Mouse (Mus musculus): ENCODE measurements around the gene Slc39a5. TPM values are rescaled to one million over a fixed set of nuclear protein-coding genes. Genes with fewer than 3 reads are reported as not detected.

The Slc39a5 gene
- polyA plus RNA-seq, 1 experiment from 2014 or later = 0.52 TPM

- Histone ChIP-seq H3K27me3 (ENCODE audit: control insufficient read depth, insufficient read depth, low read length) (no peaks in the 10 kb centered on the region), H3K27ac (ENCODE audit: low read depth, low read length) (peak overlapping the region; percentile 83), H3K36me3 (ENCODE audit: control insufficient read depth, insufficient read depth, low read length) (peaks cover 18% of the 10 kb centered on the region), H3K9ac (ENCODE audit: low read depth, low read length) (peak overlapping the region; percentile 99), H3K4me2 (peak overlapping the region; percentile 90), H3K9me3 (replicated peaks; ENCODE audit: control insufficient read depth, low read length) (no peaks in the 10 kb centered on the region), H3K4me1 (ENCODE audit: control insufficient read depth, insufficient read depth, low read length) (peaks cover 14% of the 10 kb centered on the region), H3K4me3 (ENCODE audit: low read depth, low read length) (peak overlapping the region; percentile 96)
- ATAC-seq (replicated peaks; ENCODE audit: insufficient number of reproducible peaks, low FRiP score, low TSS enrichment) = peak; percentile 60
- WGBS (ENCODE audit: insufficient replicate concordance) = 0% methylated on average over 39 of the region's 47 CpGs
These were observed 23.6 kb downstream of the Slc39a5 start for GRCm38 (mm10) chr10:128377222-128377939.

GRCm38 (mm10) chr10:128376455-128377211 is 24.4 kb downstream of the Slc39a5 start, which contains the start of gene Ankrd52:
TSS of gene Ankrd52 (plus strand) at chr10:128377115.
- H3K4me3 ChIP-seq (ENCODE audit: low read depth, low read length) = peak within 1 kb of the TSS; percentile 96
- H3K4me1 ChIP-seq (ENCODE audit: control insufficient read depth, insufficient read depth, low read length) = peaks cover 14% of the 10 kb centered on the region
- peaks cover 12% of the 10 kb centered on the region; the same call in 1 of the 2 replicates for H3K36me3 ChIP-seq (ENCODE audit: control insufficient read depth, insufficient read depth, low read length)
- H3K27ac ChIP-seq (ENCODE audit: low read depth, low read length) = peak within 1 kb of the TSS; percentile 83
- H3K9ac ChIP-seq (ENCODE audit: low read depth, low read length) = peak within 1 kb of the TSS; percentile 99
- ATAC-seq (replicated peaks; ENCODE audit: insufficient number of reproducible peaks, low FRiP score, low TSS enrichment) = peak; percentile 90
- H3K4me2 ChIP-seq = peak within 1 kb of the TSS; percentile 90
- no peaks in the 10 kb centered on the region for H3K9me3 ChIP-seq (replicated peaks; ENCODE audit: control insufficient read depth, low read length)
- H3K27me3 ChIP-seq (ENCODE audit: control insufficient read depth, insufficient read depth, low read length) = no peaks in the 10 kb centered on the region
- under 1% methylated on average over 35 of the region's 73 CpGs for WGBS (ENCODE audit: insufficient replicate concordance)

- Histone ChIP-seq H3K27me3 (ENCODE audit: control insufficient read depth, insufficient read depth, low read length) (no peaks in the 10 kb centered on the region), H3K4me3 (ENCODE audit: low read depth, low read length) (peak overlapping the region; percentile 96), H3K27ac (ENCODE audit: low read depth, low read length) (peak overlapping the region; percentile 83), H3K9me3 (replicated peaks; ENCODE audit: control insufficient read depth, low read length) (no peaks in the 10 kb centered on the region), H3K4me2 (peak overlapping the region; percentile 90), H3K9ac (ENCODE audit: low read depth, low read length) (peak overlapping the region; percentile 99; the same call in 1 of the 2 replicates), H3K4me1 (ENCODE audit: control insufficient read depth, insufficient read depth, low read length) (peaks cover 14% of the 10 kb centered on the region), H3K36me3 (ENCODE audit: control insufficient read depth, insufficient read depth, low read length) (peaks cover 12% of the 10 kb centered on the region; the same call in 1 of the 2 replicates)
- 49% methylated on average over 4 of the region's 4 CpGs for WGBS (ENCODE audit: insufficient replicate concordance)
- no peak for ATAC-seq (replicated peaks; ENCODE audit: insufficient number of reproducible peaks, low FRiP score, low TSS enrichment)
These were observed 25.0 kb downstream of the Slc39a5 start for GRCm38 (mm10) chr10:128376099-128376454.

GRCm38 (mm10) chr10:128374393-128374792 is 26.6 kb downstream of the Slc39a5 start:
- H3K9me3 ChIP-seq (replicated peaks; ENCODE audit: control insufficient read depth, low read length) = no peaks in the 10 kb centered on the region
- H3K27me3 ChIP-seq (ENCODE audit: control insufficient read depth, insufficient read depth, low read length) = no peaks in the 10 kb centered on the region
- peaks cover 3% of the 10 kb centered on the region; the same call in 1 of the 2 replicates for H3K36me3 ChIP-seq (ENCODE audit: control insufficient read depth, insufficient read depth, low read length)
- H3K27ac ChIP-seq (ENCODE audit: low read depth, low read length) = no peak overlapping the region
- no peak for ATAC-seq (replicated peaks; ENCODE audit: insufficient number of reproducible peaks, low FRiP score, low TSS enrichment)
- H3K4me3 ChIP-seq (ENCODE audit: low read depth, low read length) = no peak overlapping the region
- no peak overlapping the region for H3K4me2 ChIP-seq
- H3K4me1 ChIP-seq (ENCODE audit: control insufficient read depth, insufficient read depth, low read length) = peaks cover 15% of the 10 kb centered on the region
- H3K9ac ChIP-seq (ENCODE audit: low read depth, low read length) = no peak overlapping the region
- WGBS (ENCODE audit: insufficient replicate concordance) = 75% methylated on average over 6 of the region's 6 CpGs

GRCm38 (mm10) chr10:128372989-128373748 is 27.9 kb downstream of the Slc39a5 start:
- Histone ChIP-seq H3K9ac (ENCODE audit: low read depth, low read length) (no peak overlapping the region), H3K4me3 (ENCODE audit: low read depth, low read length) (no peak overlapping the region)

GRCm38 (mm10) chr10:128372142-128372541 is 28.9 kb downstream of the Slc39a5 start:
- H3K27me3 ChIP-seq (ENCODE audit: control insufficient read depth, insufficient read depth, low read length) = no peaks in the 10 kb centered on the region
- no peak overlapping the region for H3K4me2 ChIP-seq
- H3K4me1 ChIP-seq (ENCODE audit: control insufficient read depth, insufficient read depth, low read length) = peaks cover 16% of the 10 kb centered on the region
- no peaks in the 10 kb centered on the region for H3K9me3 ChIP-seq (replicated peaks; ENCODE audit: control insufficient read depth, low read length)
- no peak for ATAC-seq (replicated peaks; ENCODE audit: insufficient number of reproducible peaks, low FRiP score, low TSS enrichment)
- no peak overlapping the region for H3K4me3 ChIP-seq (ENCODE audit: low read depth, low read length)
- H3K36me3 ChIP-seq (ENCODE audit: control insufficient read depth, insufficient read depth, low read length) = no peaks in the 10 kb centered on the region
- 78% methylated on average over 5 of the region's 5 CpGs for WGBS (ENCODE audit: insufficient replicate concordance)
- no peak overlapping the region for H3K27ac ChIP-seq (ENCODE audit: low read depth, low read length)
- H3K9ac ChIP-seq (ENCODE audit: low read depth, low read length) = no peak overlapping the region

More at GRCm38 (mm10) chr10:128372989-128373748, 27.9 kb downstream of the Slc39a5 start:
- no peaks in the 10 kb centered on the region for H3K36me3 ChIP-seq (ENCODE audit: control insufficient read depth, insufficient read depth, low read length)
- H3K9me3 ChIP-seq (replicated peaks; ENCODE audit: control insufficient read depth, low read length) = no peaks in the 10 kb centered on the region
- no peak overlapping the region for H3K4me2 ChIP-seq
- no peaks in the 10 kb centered on the region for H3K27me3 ChIP-seq (ENCODE audit: control insufficient read depth, insufficient read depth, low read length)
- 57% methylated on average over 6 of the region's 6 CpGs for WGBS (ENCODE audit: insufficient replicate concordance)
- ATAC-seq (replicated peaks; ENCODE audit: insufficient number of reproducible peaks, low FRiP score, low TSS enrichment) = no peak
- H3K4me1 ChIP-seq (ENCODE audit: control insufficient read depth, insufficient read depth, low read length) = peaks cover 10% of the 10 kb centered on the region
- no peak overlapping the region for H3K27ac ChIP-seq (ENCODE audit: low read depth, low read length)

GRCm38 (mm10) chr10:128370601-128371000 is 30.4 kb downstream of the Slc39a5 start:
- no peak for ATAC-seq (replicated peaks; ENCODE audit: insufficient number of reproducible peaks, low FRiP score, low TSS enrichment)
- H3K9ac ChIP-seq (ENCODE audit: low read depth, low read length) = no peak overlapping the region
- WGBS (ENCODE audit: insufficient replicate concordance) = 51% methylated on average over 4 of the region's 4 CpGs

GRCm38 (mm10) chr10:128370021-128370420 is 31.0 kb downstream of the Slc39a5 start:
- WGBS (ENCODE audit: insufficient replicate concordance) = 67% methylated on average over 5 of the region's 6 CpGs
- Histone ChIP-seq H3K27me3 (ENCODE audit: control insufficient read depth, insufficient read depth, low read length) (no peaks in the 10 kb centered on the region), H3K27ac (ENCODE audit: low read depth, low read length) (no peak overlapping the region), H3K4me1 (ENCODE audit: control insufficient read depth, insufficient read depth, low read length) (peaks cover 12% of the 10 kb centered on the region), H3K4me3 (ENCODE audit: low read depth, low read length) (no peak overlapping the region), H3K36me3 (ENCODE audit: control insufficient read depth, insufficient read depth, low read length) (no peaks in the 10 kb centered on the region), H3K9me3 (replicated peaks; ENCODE audit: control insufficient read depth, low read length) (no peaks in the 10 kb centered on the region), H3K4me2 (no peak overlapping the region), H3K9ac (ENCODE audit: low read depth, low read length) (no peak overlapping the region)
- no peak for ATAC-seq (replicated peaks; ENCODE audit: insufficient number of reproducible peaks, low FRiP score, low TSS enrichment)

More at GRCm38 (mm10) chr10:128370601-128371000, 30.4 kb downstream of the Slc39a5 start:
- Histone ChIP-seq H3K27me3 (ENCODE audit: control insufficient read depth, insufficient read depth, low read length) (no peaks in the 10 kb centered on the region), H3K36me3 (ENCODE audit: control insufficient read depth, insufficient read depth, low read length) (no peaks in the 10 kb centered on the region), H3K4me2 (no peak overlapping the region), H3K4me1 (ENCODE audit: control insufficient read depth, insufficient read depth, low read length) (peaks cover 12% of the 10 kb centered on the region), H3K9me3 (replicated peaks; ENCODE audit: control insufficient read depth, low read length) (no peaks in the 10 kb centered on the region), H3K27ac (ENCODE audit: low read depth, low read length) (no peak overlapping the region), H3K4me3 (ENCODE audit: low read depth, low read length) (no peak overlapping the region)
